Mouse (Mus musculus) liver, adult 2 months (tissue): ENCODE data around the gene Esrra. TPM values are rescaled to one million over a fixed set of nuclear protein-coding genes. Genes with fewer than 3 reads are reported as not detected.

ENCODE experiments used
- DNase-seq: peaks from one replicate; pipeline ENCODE4 v3.0.0-alpha.2; 2011; ENCODE audit warnings: low read depth, low spot score; ENCODE audit errors: extremely low read depth
- H3K27ac ChIP-seq: fragments of 200-500 bp; replicated peaks from 2 replicates; pipeline ENCODE4 v1.5.1; 2012; ENCODE audit warnings: low read depth, mild to moderate bottlenecking, control low read depth, inconsistent platforms, low read length; ENCODE audit not compliant: insufficient read depth
- H3K27me3 ChIP-seq: fragments of 200-500 bp; 2 replicates; pipeline ENCODE4 v1.6.1; 2012; ENCODE audit warnings: mild to moderate bottlenecking, moderate library complexity, low read length, inconsistent platforms; ENCODE audit not compliant: control insufficient read depth, insufficient read depth
- H3K36me3 ChIP-seq: fragments of 200-500 bp; 2 replicates; pipeline ENCODE4 v1.6.1; 2012; ENCODE audit warnings: low read length, inconsistent platforms; ENCODE audit not compliant: control insufficient read depth, insufficient read depth
- H3K4me1 ChIP-seq: fragments of 200-500 bp; 2 replicates; pipeline ENCODE4 v1.6.1; 2011; ENCODE audit warnings: low read length; ENCODE audit not compliant: control insufficient read depth, insufficient read depth
- H3K4me3 ChIP-seq: fragments of 200-500 bp; 2 replicates; pipeline ENCODE4 v1.5.1; 2011; ENCODE audit warnings: low read depth, mild to moderate bottlenecking, control low read depth, low read length, moderate library complexity; ENCODE audit not compliant: insufficient read depth
- H3K79me2 ChIP-seq: fragments of 200-500 bp; 2 replicates; pipeline ENCODE4 v1.6.1; 2012; ENCODE audit warnings: inconsistent platforms, mild to moderate bottlenecking, low read length, moderate library complexity; ENCODE audit not compliant: control insufficient read depth, insufficient read depth
- H3K9ac ChIP-seq: fragments of 200-500 bp; 2 replicates; pipeline ENCODE4 v1.6.1; 2012; ENCODE audit warnings: low read depth, mild to moderate bottlenecking, control low read depth, inconsistent platforms, low read length
- CTCF ChIP-seq: fragments of 200-500 bp; IDR thresholded peaks from 2 replicates; pipeline ENCODE4 v1.5.1; 2011; ENCODE audit warnings: low read depth, low read length, control low read depth
- POLR2A ChIP-seq: fragments of 200-500 bp; IDR thresholded peaks from 2 replicates; pipeline ENCODE4 v1.6.1; 2011; ENCODE audit warnings: low read length, control low read depth; ENCODE audit not compliant: insufficient read depth; ENCODE audit errors: extremely low read depth
- WGBS: fragments of 180-500 bp; shearing (Covaris S2); methylation state at CpG from one replicate; pipeline ENCODE4 v1.1.7; 2018; 5-methylcytosine and 5-hydroxymethylcytosine counted together
- polyA plus RNA-seq: library from polyadenylated mRNA; depleted of rRNA; stranded (reverse); fragments of >200 nt; gene quantifications from 2 replicates; pipeline ENCODE4 v1.2.3, GENCODE M21; 2012
- total RNA-seq: library from RNA; depleted of rRNA; stranded (reverse); fragments of >200 nt; gene quantifications from 2 replicates; pipeline ENCODE4 v1.2.3, GENCODE M21; 2014

The Esrra gene
- total and polyA plus RNA-seq, 2 experiments = 25.9 to 40.6 TPM

- Histone ChIP-seq H3K27me3 (peaks cover 10% of the 10 kb centered on the region), H3K4me3 (no peak overlapping the region), H3K36me3 (no peaks in the 10 kb centered on the region), H3K27ac (no peak overlapping the region), H3K9ac (no peak overlapping the region), H3K4me1 (peaks cover 2% of the 10 kb centered on the region), H3K79me2 (no peaks in the 10 kb centered on the region)
- TF ChIP-seq POLR2A (no peak), CTCF (no peak)
- WGBS = 16% methylated on average over 1 of the region's 1 CpGs
- DNase-seq = peak; percentile 85
These were observed 10.4 kb upstream of the Esrra start for GRCm38 (mm10) chr19:6932018-6932417.

- Histone ChIP-seq H3K4me3 (no peak overlapping the region), H3K9ac (no peak overlapping the region), H3K27ac (no peak overlapping the region), H3K79me2 (no peaks in the 10 kb centered on the region), H3K4me1 (peaks cover 2% of the 10 kb centered on the region), H3K36me3 (no peaks in the 10 kb centered on the region), H3K27me3 (peaks cover 10% of the 10 kb centered on the region)
- no peak for DNase-seq
- TF ChIP-seq POLR2A (no peak), CTCF (no peak)
- 25% methylated on average over 2 of the region's 2 CpGs for WGBS
These were observed 9.4 kb upstream of the Esrra start for GRCm38 (mm10) chr19:6931002-6931401.

- Histone ChIP-seq H3K4me1 (peaks cover 9% of the 10 kb centered on the region), H3K27me3 (no peaks in the 10 kb centered on the region), H3K4me3 (no peak overlapping the region), H3K27ac (no peak overlapping the region), H3K79me2 (no peaks in the 10 kb centered on the region), H3K36me3 (no peaks in the 10 kb centered on the region), H3K9ac (no peak overlapping the region)
- TF ChIP-seq CTCF (no peak), POLR2A (no peak)
- DNase-seq = no peak
- WGBS = 56% methylated on average over 9 of the region's 9 CpGs
These were observed 6.5 kb upstream of the Esrra start for GRCm38 (mm10) chr19:6928080-6928479.

GRCm38 (mm10) chr19:6926559-6927255 is 5.1 kb upstream of the Esrra start:
- TF ChIP-seq CTCF (no peak), POLR2A (no peak)
- H3K36me3 ChIP-seq = no peaks in the 10 kb centered on the region
- 37% methylated on average over 26 of the region's 26 CpGs for WGBS
- H3K27me3 ChIP-seq = no peaks in the 10 kb centered on the region
- H3K27ac ChIP-seq = no peak overlapping the region
- peak; percentile 63 for DNase-seq
- no peak overlapping the region for H3K9ac ChIP-seq
- H3K4me1 ChIP-seq = peaks cover 11% of the 10 kb centered on the region; the same call in 1 of the 2 replicates
- no peaks in the 10 kb centered on the region for H3K79me2 ChIP-seq
- H3K4me3 ChIP-seq = no peak overlapping the region

GRCm38 (mm10) chr19:6925611-6926329 is 4.2 kb upstream of the Esrra start:
- peaks cover 11% of the 10 kb centered on the region; the same call in 1 of the 2 replicates for H3K4me1 ChIP-seq
- TF ChIP-seq POLR2A (no peak), CTCF (no peak)
- peak; percentile 48 for DNase-seq
- H3K27me3 ChIP-seq = no peaks in the 10 kb centered on the region
- H3K9ac ChIP-seq = no peak overlapping the region
- H3K27ac ChIP-seq = no peak overlapping the region
- 25% methylated on average over 38 of the region's 40 CpGs for WGBS
- no peaks in the 10 kb centered on the region; the same call in 1 of the 2 replicates for H3K79me2 ChIP-seq
- no peaks in the 10 kb centered on the region for H3K36me3 ChIP-seq
- no peak overlapping the region for H3K4me3 ChIP-seq

GRCm38 (mm10) chr19:6925307-6925573 is 3.6 kb upstream of the Esrra start, which contains the start of gene Catsperz:
Gene Catsperz (minus strand): TSS chr19:6925380.
- H3K4me1 ChIP-seq = peaks cover 14% of the 10 kb centered on the region; the same call in 1 of the 2 replicates
- DNase-seq = no peak
- TF ChIP-seq POLR2A = no peak
- no peak for TF ChIP-seq CTCF
- H3K79me2 ChIP-seq = no peaks in the 10 kb centered on the region; the same call in 1 of the 2 replicates
- H3K27ac ChIP-seq = no peak within 1 kb of the TSS
- WGBS = 9% methylated on average over 9 of the region's 9 CpGs
- H3K27me3 ChIP-seq = no peaks in the 10 kb centered on the region
- H3K4me3 ChIP-seq = no peak within 1 kb of the TSS
- no peaks in the 10 kb centered on the region for H3K36me3 ChIP-seq
- H3K9ac ChIP-seq = no peak within 1 kb of the TSS; the same call in 1 of the 2 replicates
